Comparison of ENCODE assay signal across 9 mouse cellular contexts in genomic region chr4:139641829-139642425, GRCm38 (mm10). TPM values are rescaled to one million over a fixed set of nuclear protein-coding genes. Genes with fewer than 3 reads are reported as not detected.
A peak's percentile ranks its signal among the peaks of the same experiment; 100 is the strongest.
DNase-seq lines count a peak whose midpoint lies in the region; ATAC-seq and TF ChIP-seq lines count a peak whose summit lies in the region.
"Had no signal": no experiment of that assay in that cellular context is flagged by ENCODE, and none has a peak within 500 bp of the region (broad histone marks: within the 10 kb centered on the region; RNA-seq: fewer than 3 reads in every experiment).

No protein-coding gene starts in this region.

- peak overlapping the region; percentile 49; the same call in 1 of the 2 replicates for H3K9ac ChIP-seq in heart, embryonic 11.5 days (ENCODE audit: low read depth, low read length)
- H3K9ac ChIP-seq in ES-E14 (ENCODE audit: insufficient read depth, low read depth, low read length, poor library complexity, severe bottlenecking): 0 out of 2 replicates have a peak overlapping the region, but pooled peaks have one; percentile 5
- H3K9ac ChIP-seq in forebrain, embryonic 13.5 days: peak overlapping the region; percentile 52

- no peak overlapping the region for H3K27ac ChIP-seq in heart, embryonic 11.5 days (ENCODE audit: low read depth, low read length)
- no peak overlapping the region for H3K27ac ChIP-seq in ES-E14 (ENCODE audit: insufficient read depth, low read depth, low read length, poor library complexity, severe bottlenecking)
- H3K27ac ChIP-seq in forebrain, embryonic 13.5 days: no peak overlapping the region

- peaks cover 41% of the 10 kb centered on the region for H3K27me3 ChIP-seq in heart, embryonic 11.5 days (ENCODE audit: control insufficient read depth, insufficient read depth, low read length)
- peaks cover 30% of the 10 kb centered on the region for H3K27me3 ChIP-seq in forebrain, embryonic 13.5 days

- H3K4me3 ChIP-seq in heart, embryonic 11.5 days (ENCODE audit: low read depth, low read length): peak overlapping the region; percentile 35
- H3K4me3 ChIP-seq in ES-E14 (ENCODE audit: insufficient read depth in 1 of 2, low read depth in 1 of 2, low read length in 2 of 2, poor library complexity in 1 of 2, severe bottlenecking in 1 of 2): peak overlapping the region; percentile 28 to 51
- H3K4me3 ChIP-seq in forebrain, embryonic 13.5 days: peak overlapping the region; percentile 12

- H3K4me1 ChIP-seq in heart, embryonic 11.5 days (ENCODE audit: control insufficient read depth, insufficient read depth, low read length): peaks cover 11% of the 10 kb centered on the region
- H3K4me1 ChIP-seq in ES-E14 (ENCODE audit: control insufficient read depth in 2 of 2, insufficient read depth in 2 of 2, low read length in 2 of 2, poor library complexity in 1 of 2): peaks cover 0 to 31% of the 10 kb centered on the region in 2 experiments; a peak in 2 of 4 replicates
- peaks cover 24% of the 10 kb centered on the region for H3K4me1 ChIP-seq in forebrain, embryonic 13.5 days

- peak overlapping the region; percentile 69 for H3K4me2 ChIP-seq in heart, embryonic 11.5 days
- H3K4me2 ChIP-seq in forebrain, embryonic 13.5 days: peak overlapping the region; percentile 56

- H3K9me3 ChIP-seq in heart, embryonic 11.5 days (replicated peaks; ENCODE audit: control insufficient read depth, low read length): no peaks in the 10 kb centered on the region
- H3K9me3 ChIP-seq in ES-E14 (ENCODE audit: control insufficient read depth, insufficient read depth, low read depth, low read length): no peaks in the 10 kb centered on the region
- no peaks in the 10 kb centered on the region for H3K9me3 ChIP-seq in forebrain, embryonic 13.5 days (replicated peaks)

- no peak for DNase-seq in heart, adult 8-10 months (ENCODE audit: low spot score)
- peak; percentile 88 for DNase-seq in ES-E14 (ENCODE audit: low read depth, low spot score)
- DNase-seq in mesoderm, embryonic 11.5 days (ENCODE audit: low read depth, low spot score): peak; percentile 68
- no peak for DNase-seq in B cell, adult 2 months
- DNase-seq in layer of hippocampus, adult 8-10 months (ENCODE audit: low spot score in 2 of 2): no peak
- DNase-seq in spleen, postnatal 4 days (ENCODE audit: low spot score in 2 of 2): no peak

- 1% methylated on average over 30 of the region's 30 CpGs for WGBS in heart, embryonic 11.5 days (ENCODE audit: insufficient replicate concordance)
- 3% methylated on average over 30 of the region's 30 CpGs for WGBS in forebrain, embryonic 13.5 days

- in situ Hi-C loops in ES-E14 (cut with MboI; ENCODE audit: low sequenced_read_pairs in 2 of 2, unreplicated experiment in 2 of 2): loop anchor here in 1 of 2 experiments (5.0 kb wide), 1 partner anchor 215 kb away; no protein-coding TSS in a partner anchor

- 0 out of 2 replicates have a peak, but pooled peaks have one; percentile 19 for ATAC-seq in heart, embryonic 11.5 days (replicated peaks; ENCODE audit: insufficient number of reproducible peaks, low FRiP score, low TSS enrichment)
- no peak for ATAC-seq in forebrain, embryonic 13.5 days

- H3K36me3 ChIP-seq in heart, embryonic 11.5 days (ENCODE audit: control insufficient read depth, insufficient read depth, low read length): no peaks in the 10 kb centered on the region
- H3K36me3 ChIP-seq in ES-E14 (ENCODE audit: control insufficient read depth, insufficient read depth, low read length, poor library complexity, severe bottlenecking): peaks cover 37% of the 10 kb centered on the region
- peaks cover 20% of the 10 kb centered on the region for H3K36me3 ChIP-seq in forebrain, embryonic 13.5 days (ENCODE audit: poor library complexity, severe bottlenecking)

TF ChIP-seq in ES-E14, 5 proteins besides CTCF, POLR2A, EP300 and RAD21:
- TF ChIP-seq ZNF384 (IDR thresholded peaks at IDR 0.05; ENCODE audit: low read depth, low read length): no peak
- TF ChIP-seq ZC3H11A (IDR thresholded peaks at IDR 0.05; ENCODE audit: borderline replicate concordance, low read depth, low read length): no peak
- no peak for TF ChIP-seq MAFK (IDR thresholded peaks at IDR 0.05; ENCODE audit: insufficient read depth, low read depth, low read length)
- TF ChIP-seq CHD2 (IDR thresholded peaks at IDR 0.05; ENCODE audit: low read depth, low read length): no peak
- TF ChIP-seq HCFC1 (IDR thresholded peaks at IDR 0.05; ENCODE audit: borderline replicate concordance, insufficient read depth, low read length): no peak

RNA-seq across cellular contexts. Expression of gene Tas1r2, which starts 11.4 kb away (rescaled TPM):
- not detected in 2 replicates for polyA plus RNA-seq in heart, embryonic 11.5 days (2014; fragmentation: Nextera tagmentation; extraction: Ambion mirVana)
- not detected for total RNA-seq in heart, adult 8-10 months (2022)
- total RNA-seq in ES-E14 (2012; rRNA removed): 0.09 TPM in 1 of 2 replicates, not detected in the other
- polyA plus RNA-seq in forebrain, embryonic 13.5 days (2015; fragmentation: Nextera tagmentation; extraction: Ambion mirVana): not detected in 2 replicates
- total RNA-seq in layer of hippocampus, adult 8-10 months (2022): not detected
- total RNA-seq: heart, postnatal 10 days had no signal

RNA-seq across cellular contexts. Expression of gene Aldh4a1, which starts 19.3 kb away (rescaled TPM):
- 11.8 and 16.7 TPM in 2 replicates for polyA plus RNA-seq in heart, embryonic 11.5 days (2014; fragmentation: Nextera tagmentation; extraction: Ambion mirVana)
- 100 to 1,000 TPM in 2 of 4 experiments, 10 to 100 TPM in 2; 96.8 to 104 (median 101) TPM for total RNA-seq in heart, adult 8-10 months (2022)
- total RNA-seq in ES-E14 (2012; rRNA removed): 63.5 and 84.0 TPM in 2 replicates
- 20.9 and 21.1 TPM in 2 replicates for polyA plus RNA-seq in forebrain, embryonic 13.5 days (2015; fragmentation: Nextera tagmentation; extraction: Ambion mirVana)
- 10 to 100 TPM; 19.3 to 26.5 (median 21.0) TPM for total RNA-seq in layer of hippocampus, adult 8-10 months (2022)

RNA-seq across cellular contexts. Expression of gene Gm21969, which starts 38.9 kb away (rescaled TPM):
- polyA plus RNA-seq in heart, embryonic 11.5 days (2014; fragmentation: Nextera tagmentation; extraction: Ambion mirVana): not detected in 2 replicates
- not detected for total RNA-seq in heart, adult 8-10 months (2022)
- total RNA-seq in ES-E14 (2012; rRNA removed): 0.09 and 0.16 TPM in 2 replicates
- not detected in 2 replicates for polyA plus RNA-seq in forebrain, embryonic 13.5 days (2015; fragmentation: Nextera tagmentation; extraction: Ambion mirVana)
- not detected for total RNA-seq in layer of hippocampus, adult 8-10 months (2022)
- total RNA-seq: heart, postnatal 10 days had no signal

Comparison
In these comparisons a context has a peak if more than half of its experiments do, and no peak if none do; other contexts are left out.
1. DNase-seq: peak in ES-E14 (single experiment) and mesoderm, embryonic 11.5 days (single experiment); none in heart, adult 8-10 months (single experiment), B cell, adult 2 months (0 of 2), layer of hippocampus, adult 8-10 months (0 of 2) and spleen, postnatal 4 days (0 of 2).
2. Peak in every context shown above with its lines, with median percentiles within 50 percentile points of each other: H3K4me3 ChIP-seq and H3K9ac ChIP-seq.